Mouse (Mus musculus): ENCODE data around the gene Depp1. TPM values are rescaled to one million over a fixed set of nuclear protein-coding genes. Genes with fewer than 3 reads are reported as not detected.

The Depp1 gene
- polyA plus RNA-seq, 3 experiments from 2014 or later, result not detected

DNA sequence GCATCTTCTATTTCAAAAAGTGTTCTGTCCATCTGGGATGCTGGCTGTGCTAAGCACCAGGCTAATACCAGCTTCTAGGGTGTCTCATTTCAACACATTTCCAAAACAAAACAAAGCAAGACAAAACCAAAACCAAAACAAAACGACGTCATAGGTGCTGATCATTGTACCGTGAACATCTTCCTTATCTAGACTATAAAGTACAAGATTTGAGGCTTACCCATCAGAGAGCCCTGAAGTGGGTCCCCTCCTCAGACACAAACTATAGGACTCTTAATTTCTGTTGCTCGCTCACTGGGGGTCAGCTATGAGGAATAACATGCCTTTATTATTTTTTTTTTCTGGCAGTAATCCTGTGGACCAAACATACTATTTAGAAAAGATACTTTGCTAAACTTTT lies 43.2 kb downstream of the Depp1 start:
- no peak for ATAC-seq

GRCm38 (mm10) chr6:116694346-116694745 lies 43.9 kb downstream of the Depp1 start:
- ATAC-seq, result no peak

GRCm38 (mm10) chr6:116697413-116697812 lies 47.0 kb downstream of the Depp1 start:
- ATAC-seq, result no peak

DNA sequence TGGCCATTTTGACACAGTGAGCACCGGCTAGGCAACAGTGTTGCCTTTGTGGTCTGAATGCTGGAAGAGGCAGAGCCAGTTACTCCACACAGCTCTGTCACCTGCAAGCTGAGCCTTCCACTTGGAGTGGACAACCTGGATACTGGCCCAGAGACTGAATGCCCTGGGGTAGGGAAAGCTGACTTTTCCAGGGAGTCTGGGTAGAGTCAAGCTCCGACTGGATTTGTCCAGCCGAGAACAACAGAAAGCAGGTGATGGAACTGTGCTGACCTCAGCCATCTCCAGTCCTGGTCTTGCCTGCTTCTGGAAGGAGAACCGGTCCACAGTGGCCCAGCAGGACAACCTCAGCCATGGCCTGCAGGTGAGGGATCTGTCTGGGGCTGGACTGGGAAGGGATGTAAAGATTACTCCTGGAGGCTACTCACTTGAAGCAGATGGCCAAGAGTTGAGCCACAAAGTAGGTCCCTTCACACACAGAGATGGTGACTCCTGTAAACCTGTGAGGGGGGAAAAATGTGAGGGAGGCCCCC lies 47.6 kb downstream of the Depp1 start:
- ATAC-seq, result no peak

GRCm38 (mm10) chr6:116700821-116701220 lies 50.4 kb downstream of the Depp1 start:
- no peak for ATAC-seq

Other genes starting within 250 kb of the Depp1 start
- not detected for gene Alox5, start 189.4 kb upstream of the Depp1 start, polyA plus RNA-seq (2017; shearing (Covaris generic))
- not detected for gene Olfr211, start 161.5 kb upstream of the Depp1 start, polyA plus RNA-seq (2017; shearing (Covaris generic))
- gene Olfr212, start 144.1 kb upstream of the Depp1 start, polyA plus RNA-seq (2017; shearing (Covaris generic)), result not detected
- not detected for gene Olfr213, start 112.2 kb upstream of the Depp1 start, polyA plus RNA-seq (2017; shearing (Covaris generic))
- under 1 TPM in 1 of 3 experiments, not detected in 2; 0.26 TPM for gene Gm5580, start 99.5 kb upstream of the Depp1 start, polyA plus RNA-seq (2017; shearing (Covaris generic))
- gene Olfr214, start 96.4 kb upstream of the Depp1 start, polyA plus RNA-seq (2017; shearing (Covaris generic)), result not detected
- not detected for gene Olfr215, start 66.4 kb upstream of the Depp1 start, polyA plus RNA-seq (2017; shearing (Covaris generic))
- gene Zfp422, start 21.6 kb upstream of the Depp1 start, polyA plus RNA-seq (2017; shearing (Covaris generic)), result 10 to 100 TPM; 32.2 to 36.2 (median 33.5) TPM
- gene Rassf4, start 23.3 kb downstream of the Depp1 start, polyA plus RNA-seq (2017; shearing (Covaris generic)), result 1 to 10 TPM; 1.6 to 3.9 (median 1.9) TPM
- gene Tmem72, start 66.3 kb downstream of the Depp1 start, polyA plus RNA-seq (2017; shearing (Covaris generic)), result under 1 TPM in 2 of 3 experiments, not detected in 1; 0.03 TPM